Mouse (Mus musculus): ENCODE measurements at regions not wholly inside any gene's neighbourhood (a gene's known extent, or its start where the extent isn't known, plus 50 kb on each side); places are given as distances from the start of the nearest gene placed in this dataset.
"Not testable (repeated sequence)": the region's sequence is repeated elsewhere in the genome, so short reads cannot be mapped to it uniquely, and the experiment has no call there.

DNA sequence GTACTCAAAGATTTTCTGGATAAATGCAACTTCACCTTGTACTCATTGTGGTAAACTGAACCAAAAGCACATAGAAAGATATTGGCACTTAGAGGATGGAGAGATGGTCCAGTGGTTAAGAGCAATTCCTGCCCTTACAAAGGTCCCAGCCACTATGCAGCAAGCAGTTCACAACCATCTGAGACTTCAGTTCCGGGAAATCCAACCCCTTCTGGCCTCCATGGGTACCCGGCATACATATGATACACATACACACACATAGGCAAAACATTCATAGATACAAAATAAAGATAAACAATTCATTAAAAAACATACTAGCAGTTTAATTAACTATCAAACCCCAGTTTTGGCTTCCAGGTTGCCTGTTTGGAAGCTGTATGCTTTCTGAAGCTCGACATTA is 189.5 kb upstream of the Tmem45b start:
- no peak for DNase-seq (ENCODE audit: low spot score in 2 of 2)

DNA sequence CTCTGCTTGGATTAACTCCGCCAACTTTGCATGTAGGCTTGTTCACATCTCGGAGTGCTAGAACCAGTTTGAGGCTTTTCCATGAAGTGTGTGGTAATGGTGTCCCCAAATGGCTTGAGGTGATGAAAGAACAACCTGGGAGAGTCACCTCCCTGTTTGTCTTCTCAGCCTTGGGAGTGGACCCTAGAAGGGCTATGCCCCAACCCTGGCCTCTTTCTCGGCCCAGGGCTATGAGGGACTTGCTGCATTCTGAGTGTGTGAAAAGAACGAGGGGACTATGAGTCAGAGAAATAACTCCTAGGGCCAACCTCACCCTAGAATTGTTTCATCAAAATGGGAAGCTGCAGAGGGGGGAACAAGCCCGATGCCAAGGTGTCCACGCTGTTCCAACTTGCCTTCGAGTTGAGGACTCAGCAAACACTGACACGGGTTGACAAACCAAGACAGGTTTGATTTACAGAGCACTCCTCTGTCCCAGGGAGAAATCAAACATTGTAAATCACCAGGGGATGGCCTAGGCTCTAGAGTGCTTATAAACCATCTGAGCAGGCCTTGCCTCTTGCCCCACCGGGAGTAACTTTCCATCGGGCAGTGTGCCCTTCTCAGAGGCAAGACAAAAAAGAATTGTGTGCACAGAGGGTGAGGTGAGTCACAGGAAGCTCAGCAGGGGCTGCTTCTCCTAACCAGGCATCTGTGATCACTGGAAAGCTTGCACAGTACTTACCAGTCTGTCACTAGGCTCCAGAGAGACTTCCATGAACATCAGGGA is 186.3 kb upstream of the Tmem45b start:
- peak in 1 of 2 experiments; percentile 41 for DNase-seq (ENCODE audit: low spot score in 2 of 2)

DNA sequence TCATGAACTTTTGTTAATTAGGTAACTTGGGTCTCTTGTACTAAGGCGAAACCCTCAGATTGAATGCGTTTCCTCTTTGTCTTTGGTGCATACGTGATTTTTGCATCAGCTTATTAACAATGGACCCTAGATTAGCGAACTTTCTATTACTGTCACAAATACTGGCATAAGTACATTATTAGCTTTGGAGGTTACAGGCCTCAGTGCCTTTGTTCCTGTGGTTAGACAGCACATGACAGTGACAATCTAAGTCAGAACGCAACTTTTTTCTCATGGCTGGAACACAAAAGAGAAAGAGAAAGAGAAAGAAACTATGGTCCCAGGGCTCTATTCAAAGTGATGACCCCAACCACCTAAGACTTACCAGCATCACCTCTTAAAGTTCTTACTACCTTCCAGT is 184.8 kb upstream of the Tmem45b start:
- DNase-seq (ENCODE audit: low spot score in 2 of 2), result no peak

DNA sequence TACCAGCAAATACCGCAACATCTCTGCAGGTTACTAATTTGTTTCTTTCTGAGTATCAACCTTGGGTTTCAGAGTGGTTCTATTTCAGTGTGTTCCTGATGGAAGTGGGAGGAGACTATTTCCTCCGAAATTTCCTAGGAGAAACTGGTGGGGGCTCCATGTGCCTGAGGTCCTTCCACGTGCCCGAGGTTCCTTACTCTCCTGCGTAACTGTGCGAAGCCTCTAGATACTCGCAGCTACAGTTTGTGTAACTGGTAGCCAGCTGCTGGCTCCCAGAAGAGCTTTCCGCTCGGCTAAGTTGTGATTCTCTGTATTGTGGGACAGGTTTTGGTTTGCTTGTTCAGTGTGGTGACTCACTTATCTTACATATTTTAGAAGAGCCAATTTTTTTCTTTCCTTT is 184.3 kb upstream of the Tmem45b start:
- no peak for DNase-seq (ENCODE audit: low spot score in 2 of 2)

DNA sequence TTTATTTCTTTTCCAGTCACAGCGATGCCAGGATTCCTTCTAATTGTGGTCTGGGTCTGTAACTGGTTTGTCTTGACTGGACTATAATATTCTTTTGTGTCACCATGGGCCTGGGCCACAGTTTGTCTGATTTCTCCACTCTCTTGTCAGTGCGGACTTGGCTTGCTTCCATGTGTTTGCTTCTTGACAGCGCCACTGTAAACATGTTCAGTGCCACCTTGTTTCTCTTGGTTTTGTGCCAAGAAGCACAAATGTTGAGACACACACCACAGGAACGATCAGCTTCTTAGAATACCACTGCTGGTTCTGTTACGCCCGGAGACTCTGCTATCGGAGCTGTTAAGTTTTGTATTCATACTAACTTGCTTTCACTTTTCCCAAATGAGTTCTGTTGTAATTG is 180.9 kb upstream of the Tmem45b start:
- DNase-seq (ENCODE audit: low spot score in 2 of 2), result peak in 1 of 2 experiments; percentile 24

DNA sequence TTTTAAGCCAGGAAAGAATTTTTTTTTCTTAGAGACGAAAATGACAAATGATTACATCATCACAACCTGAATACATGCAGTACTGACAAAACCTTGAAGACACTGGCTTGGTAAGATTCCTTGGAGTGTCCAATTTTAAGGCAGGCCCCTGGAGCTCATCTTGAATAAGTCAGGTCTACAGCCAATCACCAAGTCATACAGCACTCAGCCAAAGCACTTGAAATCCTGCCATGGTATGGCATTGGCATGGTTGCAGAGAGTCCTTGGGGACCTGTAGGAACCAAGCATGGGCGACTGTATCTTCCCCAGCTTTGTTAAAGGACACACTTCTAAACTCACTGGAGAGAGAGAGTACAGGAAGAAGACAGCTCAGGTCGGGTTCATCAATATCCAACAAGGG is 179.8 kb upstream of the Tmem45b start:
- no peak for DNase-seq (ENCODE audit: low spot score in 2 of 2)

DNA sequence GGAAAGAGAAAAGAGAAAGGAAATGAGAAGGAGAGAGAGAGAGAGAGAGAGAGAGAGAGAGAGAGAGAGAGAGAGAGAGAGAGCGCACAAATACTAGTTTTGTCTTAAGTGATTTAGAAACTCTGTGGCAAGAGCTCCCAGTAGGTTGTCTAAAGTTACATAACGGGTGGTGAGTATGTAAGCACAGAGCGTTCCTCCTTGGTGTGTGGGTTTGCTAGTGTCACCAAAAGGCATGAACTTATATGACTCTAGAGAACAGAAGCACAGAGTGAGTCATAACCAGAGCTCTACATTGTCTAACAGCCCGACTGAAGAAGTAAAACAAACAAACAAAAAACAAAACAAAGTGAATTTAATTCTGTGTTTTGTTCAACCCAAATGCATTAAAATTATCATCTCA is 177.9 kb upstream of the Tmem45b start:
- DNase-seq (ENCODE audit: low spot score in 2 of 2), result no peak

DNA sequence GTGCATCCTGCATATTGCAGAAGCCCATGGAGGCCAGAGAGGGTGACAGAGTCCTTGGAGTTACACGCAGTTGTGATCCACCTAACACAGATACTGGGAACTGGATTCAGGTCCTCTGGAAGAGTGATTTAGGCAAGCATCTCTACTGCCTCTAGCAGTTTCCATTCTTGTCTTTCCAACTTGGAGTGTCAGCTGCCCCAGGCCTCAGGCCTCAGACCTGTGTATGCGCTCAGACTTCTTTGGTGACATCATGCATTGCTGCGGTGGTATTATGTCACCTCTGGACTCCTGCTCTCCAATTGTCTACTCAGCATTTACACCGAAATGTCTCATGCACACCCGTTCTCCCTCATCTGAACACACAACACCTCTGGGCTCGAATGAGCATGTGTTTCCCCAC is 164.0 kb upstream of the Tmem45b start:
- DNase-seq (ENCODE audit: low spot score in 2 of 2), result no peak

DNA sequence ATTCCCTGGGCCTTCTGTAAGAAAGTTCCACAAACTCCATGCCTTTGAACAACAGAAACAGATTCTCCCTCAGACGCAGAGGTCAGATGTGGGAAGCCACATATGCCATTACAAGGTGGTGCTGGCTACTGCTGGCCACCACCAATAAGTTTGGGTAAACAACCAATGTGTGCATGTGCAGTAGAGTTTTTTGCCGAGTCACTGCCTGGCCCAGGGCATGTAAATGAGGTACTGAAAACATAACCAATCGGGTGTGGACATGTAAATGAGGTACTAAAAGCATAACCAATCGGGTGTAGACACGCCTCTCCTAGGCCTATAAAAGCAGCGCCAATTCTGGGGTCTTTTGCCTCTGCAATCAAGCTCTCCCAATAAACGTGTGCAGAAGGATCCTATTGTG is 157.3 kb upstream of the Tmem45b start:
- not testable (repeated sequence) for DNase-seq (ENCODE audit: low spot score in 2 of 2)

DNA sequence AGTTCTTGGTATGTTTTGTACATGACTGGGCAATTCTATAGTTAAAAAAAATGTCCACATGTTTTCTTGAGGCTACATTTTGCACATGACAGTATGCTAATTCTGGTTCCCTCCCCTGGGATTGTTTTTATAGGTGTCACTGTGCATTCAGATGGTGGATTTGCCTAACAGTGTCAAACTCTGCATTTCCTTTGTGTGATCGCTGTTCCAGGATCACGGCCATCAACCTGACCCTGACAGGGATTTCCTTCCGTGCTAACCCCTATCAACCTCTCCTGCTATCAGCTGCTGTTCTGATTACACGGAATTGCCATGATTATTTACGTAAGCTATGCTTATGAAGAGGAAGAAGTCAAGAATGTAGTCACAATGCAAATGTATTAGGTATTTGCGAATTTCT is 155.1 kb upstream of the Tmem45b start:
- DNase-seq (ENCODE audit: low spot score in 2 of 2), result no peak

DNA sequence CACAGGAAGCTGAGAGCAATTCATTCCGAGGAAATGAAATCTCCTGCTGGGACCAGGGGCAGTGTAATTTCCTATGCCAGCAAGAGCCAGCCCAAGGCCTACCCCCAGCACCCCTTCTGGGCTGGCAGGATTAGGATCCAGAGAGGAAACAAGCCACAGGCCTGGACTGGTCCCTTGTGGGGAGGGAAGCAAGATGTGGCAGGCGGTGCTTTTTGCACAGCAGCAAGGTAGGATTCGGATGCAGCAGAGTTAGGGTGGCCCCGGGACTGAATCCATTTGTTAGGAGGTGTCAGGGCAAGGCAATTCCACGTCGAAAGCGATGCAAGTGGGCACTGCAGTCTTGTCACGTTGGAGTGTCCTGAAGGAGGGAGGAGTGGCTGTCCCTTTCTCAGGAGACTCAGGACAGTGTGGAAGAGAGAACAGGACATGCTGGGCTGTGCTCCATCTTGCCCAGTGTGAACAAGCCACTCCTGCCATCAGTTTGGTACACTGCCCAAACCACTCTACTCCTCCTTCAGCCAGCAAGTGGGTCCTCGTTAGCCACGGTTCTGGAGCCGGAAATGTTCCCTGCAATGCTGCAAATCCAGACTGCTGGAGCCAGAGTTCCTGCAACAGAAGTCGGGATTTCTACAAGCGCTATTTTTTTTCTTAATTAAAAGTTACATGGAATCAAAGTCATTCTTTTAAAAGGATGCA is 150.1 kb upstream of the Tmem45b start:
- DNase-seq (ENCODE audit: low spot score in 2 of 2), result no peak

DNA sequence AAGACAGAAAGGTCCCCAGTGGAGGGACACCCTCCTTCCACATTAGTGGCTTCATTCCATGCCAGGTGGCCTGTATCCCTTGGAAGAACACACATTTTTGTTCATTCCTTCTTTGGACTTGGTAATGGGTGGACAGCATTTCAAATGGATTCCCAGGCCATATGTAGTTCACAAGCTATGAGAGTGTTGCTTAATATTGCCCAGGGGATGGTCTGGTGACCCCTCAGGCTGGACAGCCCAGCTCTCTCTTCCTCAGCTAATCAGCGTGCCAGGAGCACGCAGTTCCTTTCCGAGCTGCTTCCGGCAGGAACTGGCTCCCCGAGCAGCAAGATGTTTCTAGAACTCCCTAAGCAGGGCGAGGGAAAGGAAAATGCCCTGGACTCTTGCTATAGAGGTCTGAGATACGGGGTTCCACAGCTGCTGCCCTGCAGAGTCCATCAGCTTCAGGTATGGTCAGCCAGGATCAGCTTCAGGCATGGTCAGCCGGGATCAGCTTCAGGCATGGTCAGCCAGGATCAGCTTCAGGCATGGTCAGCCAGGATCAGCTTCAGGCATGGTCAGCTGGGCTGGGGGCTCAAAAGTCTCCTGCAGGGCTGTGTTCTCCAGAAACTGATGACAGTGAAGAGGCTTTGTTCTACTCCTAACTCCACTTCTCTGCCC is 146.9 kb upstream of the Tmem45b start:
- DNase-seq (ENCODE audit: low spot score in 2 of 2), result no peak

DNA sequence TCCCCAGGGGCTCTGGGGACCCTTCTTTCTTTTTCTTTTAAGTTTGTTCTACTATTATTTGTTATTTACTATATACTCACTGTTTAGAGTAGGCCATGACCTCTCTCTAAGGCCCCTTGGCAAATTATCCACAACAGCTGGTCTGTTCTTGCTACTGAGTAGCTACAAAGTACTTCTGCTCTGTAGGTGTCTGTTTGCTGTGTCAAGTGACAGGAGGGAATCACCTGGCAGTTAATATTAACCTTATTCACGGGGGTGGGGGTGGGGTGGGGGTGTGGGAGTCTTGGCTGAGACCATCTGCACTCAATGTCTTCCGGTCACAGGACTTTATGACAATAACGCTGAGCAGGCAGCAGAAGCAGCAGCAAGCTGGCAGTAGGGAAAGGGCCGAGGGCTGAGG is 146.4 kb upstream of the Tmem45b start:
- no peak for DNase-seq (ENCODE audit: low spot score in 2 of 2)

DNA sequence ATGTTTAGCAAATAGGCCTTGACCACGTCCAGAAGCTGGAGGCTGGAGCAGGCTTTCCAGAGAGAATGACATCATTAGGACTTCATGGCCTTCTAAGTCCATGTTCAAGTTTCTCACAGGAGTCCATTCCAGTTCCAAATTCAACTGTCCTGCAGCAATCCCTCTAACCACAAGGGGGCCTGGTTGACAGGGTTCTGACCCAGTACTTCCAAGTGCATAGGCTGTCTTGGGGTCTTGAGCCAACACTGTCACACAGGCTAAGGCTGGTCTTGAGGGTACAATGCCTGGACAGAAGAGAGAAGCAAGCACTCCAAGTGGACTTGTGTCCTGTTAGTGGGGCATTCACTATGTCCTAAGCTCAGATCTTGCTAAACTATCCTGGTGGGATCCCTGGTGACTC is 145.9 kb upstream of the Tmem45b start:
- peak in 1 of 2 experiments; percentile 24 for DNase-seq (ENCODE audit: low spot score in 2 of 2)

DNA sequence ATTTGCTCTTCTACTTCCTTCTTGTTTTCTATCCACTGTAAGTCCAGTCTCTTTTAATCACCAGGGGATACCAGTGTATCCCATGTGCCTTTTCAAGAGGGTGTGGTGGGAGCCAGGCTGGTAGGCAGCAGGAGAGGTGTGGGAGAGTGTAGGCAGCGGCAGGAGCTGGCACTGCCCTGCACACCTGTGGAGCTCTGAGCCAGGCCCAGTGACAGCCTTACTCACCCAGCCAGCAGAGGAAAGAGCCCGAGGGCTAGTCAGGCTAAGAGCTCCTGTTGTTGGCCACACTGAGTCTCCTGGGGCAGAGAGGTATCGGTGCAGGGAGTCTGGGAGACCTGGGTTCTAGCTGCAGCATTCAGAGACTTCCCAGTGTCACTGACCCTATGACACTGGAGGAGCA is 145.5 kb upstream of the Tmem45b start:
- DNase-seq (ENCODE audit: low spot score in 2 of 2), result no peak

DNA sequence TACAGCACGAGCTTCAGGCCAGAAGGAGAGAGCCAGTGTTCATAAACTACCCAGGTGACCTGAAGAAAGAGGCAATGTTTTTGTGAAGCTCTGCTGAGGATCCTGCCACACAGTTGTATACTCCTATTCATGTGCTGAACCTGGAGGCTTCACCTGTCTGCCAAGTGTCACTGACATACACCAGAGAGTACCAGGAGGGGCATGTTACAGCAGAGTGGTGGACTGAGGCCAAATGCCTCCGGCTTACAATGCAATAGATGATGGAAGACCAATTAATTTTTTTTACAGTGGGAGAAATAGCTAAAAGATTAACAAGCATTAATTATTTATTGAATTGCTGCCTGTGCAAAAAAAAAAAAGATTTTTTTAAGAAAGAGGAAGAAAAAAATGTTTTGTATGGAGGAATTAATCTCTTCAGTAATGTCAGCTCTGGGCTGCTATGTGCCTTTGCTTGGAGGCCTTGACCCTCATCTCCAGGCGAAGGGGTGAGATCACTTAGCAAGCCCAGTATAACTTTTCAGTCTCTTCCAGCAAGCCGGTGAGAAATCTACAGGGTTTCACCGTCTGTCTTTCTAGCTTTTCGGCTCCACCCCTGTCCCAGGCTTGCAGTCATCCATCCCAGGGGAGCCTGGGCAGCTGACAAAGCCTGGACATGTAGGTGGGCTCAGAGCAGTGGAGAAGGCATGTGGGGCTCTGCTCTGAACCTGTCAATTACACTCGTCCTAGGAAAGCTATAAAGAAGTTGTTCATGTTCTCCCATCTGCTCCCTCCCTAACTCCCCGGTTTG is 144.0 kb upstream of the Tmem45b start:
- DNase-seq (ENCODE audit: low spot score in 2 of 2), result no peak

DNA sequence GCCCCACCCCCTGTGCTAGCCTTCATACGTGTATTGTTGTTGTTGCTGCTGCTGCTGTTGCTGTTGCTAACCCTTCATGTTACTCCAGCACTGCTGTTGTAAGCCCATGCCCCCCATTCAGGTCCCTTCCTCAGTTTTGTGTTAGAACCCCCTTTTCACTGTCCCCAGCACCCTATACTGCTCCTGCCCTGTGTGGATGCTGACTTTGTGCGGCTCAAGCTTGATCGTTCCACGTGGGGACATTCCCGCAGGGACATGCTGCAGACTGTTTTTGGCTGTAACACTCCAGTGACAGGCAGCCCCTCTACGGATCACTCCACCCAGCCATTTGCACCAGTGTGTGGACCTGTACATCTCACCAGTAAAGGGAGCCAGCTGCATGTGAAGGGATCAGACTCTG is 142.7 kb upstream of the Tmem45b start:
- DNase-seq (ENCODE audit: low spot score in 2 of 2), result no peak

DNA sequence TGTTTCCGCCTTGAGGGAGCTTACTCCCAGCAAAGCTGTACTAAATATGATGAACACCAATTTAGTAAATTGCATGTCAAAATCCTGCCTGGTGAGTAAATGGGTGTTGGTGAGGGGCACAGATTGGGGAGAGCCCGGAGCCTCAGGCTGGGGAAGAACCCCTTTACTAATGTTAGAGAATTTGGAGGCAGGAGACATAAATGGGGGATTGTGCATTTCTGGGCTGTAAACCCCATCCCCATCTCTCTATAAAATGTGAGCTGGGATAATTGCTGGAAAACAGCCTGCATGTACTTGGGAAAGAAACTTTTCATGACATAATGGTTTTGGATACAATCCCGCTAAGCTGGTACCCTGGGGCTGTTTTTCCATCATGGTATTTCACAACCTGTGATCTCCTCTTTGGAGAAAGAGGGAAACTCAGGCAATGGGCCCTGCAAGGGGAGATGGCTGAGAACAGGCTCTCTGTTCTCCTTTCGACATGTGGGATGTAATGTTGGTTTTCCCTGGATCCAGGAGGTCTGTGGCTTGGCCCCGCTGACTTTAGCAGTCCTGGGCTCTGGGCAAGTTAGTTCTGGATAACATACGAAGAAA is 140.3 kb upstream of the Tmem45b start:
- no peak for DNase-seq (ENCODE audit: low spot score in 2 of 2)

DNA sequence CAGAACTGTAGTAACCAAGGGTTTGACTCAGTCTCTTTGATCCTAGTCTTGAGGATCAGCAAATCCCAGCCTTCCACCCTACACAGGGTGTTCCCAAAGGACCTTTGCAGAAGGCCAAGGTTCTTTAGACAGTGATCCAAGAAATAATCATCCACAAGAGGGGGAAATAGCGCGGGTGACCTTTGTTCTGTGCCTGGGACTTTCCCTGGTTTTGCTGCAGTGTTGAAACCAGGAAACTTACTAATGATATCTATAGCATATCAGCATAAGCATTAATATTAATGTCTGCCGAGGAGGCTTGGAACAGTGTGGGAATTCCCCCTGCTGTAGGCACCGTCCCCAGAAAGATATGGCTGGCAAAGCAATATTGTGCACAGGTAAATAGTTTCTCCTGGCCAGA is 138.4 kb upstream of the Tmem45b start:
- DNase-seq (ENCODE audit: low spot score in 2 of 2), result no peak

DNA sequence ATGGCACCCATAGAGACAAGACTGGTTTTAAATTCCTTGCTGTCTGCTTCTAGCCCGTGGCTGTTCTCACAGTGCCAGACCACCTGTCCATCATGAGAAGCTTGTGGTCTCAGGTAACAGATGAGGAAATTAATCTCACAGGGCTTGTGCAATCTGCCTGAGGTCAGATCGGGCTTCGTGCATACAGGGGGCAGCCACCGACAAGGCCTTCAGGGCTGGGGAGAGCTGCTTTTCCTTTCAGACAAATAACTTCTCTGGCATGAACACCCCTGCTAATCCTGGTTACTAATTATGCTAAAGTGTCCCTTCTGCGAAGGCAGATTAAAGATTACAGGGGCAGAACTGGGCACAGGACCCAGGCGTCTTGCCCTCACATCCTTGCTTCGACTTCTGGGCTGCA is 130.8 kb upstream of the Tmem45b start:
- no peak for DNase-seq (ENCODE audit: low spot score in 2 of 2)

DNA sequence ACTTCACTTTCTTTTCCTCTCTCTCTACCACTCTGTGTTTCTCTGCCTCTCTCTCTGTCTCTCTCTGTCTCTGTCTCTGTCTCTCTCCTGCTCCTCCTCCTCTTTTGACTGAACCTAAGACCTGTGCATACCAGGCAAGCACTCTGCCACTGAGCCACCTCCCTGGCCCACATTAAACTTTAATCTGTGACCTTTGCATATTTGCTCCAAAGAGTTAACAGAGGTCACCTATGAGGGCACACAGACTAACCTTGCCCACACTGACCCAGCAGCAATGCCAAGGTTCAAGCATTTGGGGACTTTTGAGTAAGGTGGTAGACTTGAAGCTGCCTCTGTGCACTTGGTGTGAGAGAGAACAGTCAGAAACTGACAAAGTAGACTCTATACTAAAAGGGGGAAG is 123.4 kb upstream of the Tmem45b start:
- DNase-seq (ENCODE audit: low spot score in 2 of 2), result no peak

DNA sequence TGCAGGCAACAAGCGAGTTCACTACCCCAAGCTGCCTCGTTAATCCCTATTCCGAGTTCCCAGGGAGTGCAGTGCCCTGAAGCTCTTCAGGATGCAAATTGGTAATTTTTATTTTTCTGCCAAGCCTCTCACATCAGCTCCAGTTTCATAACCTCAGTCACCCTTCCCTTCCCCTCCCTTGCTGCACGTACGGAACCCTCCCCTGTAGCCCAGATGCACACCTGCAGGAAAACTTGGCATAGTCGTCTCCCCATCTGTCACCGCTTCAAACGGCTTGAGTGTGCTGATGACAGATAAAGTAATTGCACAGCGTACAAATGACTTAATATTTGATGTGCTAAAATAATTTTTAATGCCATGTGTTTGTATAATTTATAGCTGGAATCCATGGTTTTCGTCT is 119.7 kb upstream of the Tmem45b start:
- no peak for DNase-seq (ENCODE audit: low spot score in 2 of 2)
